Comparison of ENCODE assay signal across 8 mouse cellular contexts in the genomic region with DNA sequence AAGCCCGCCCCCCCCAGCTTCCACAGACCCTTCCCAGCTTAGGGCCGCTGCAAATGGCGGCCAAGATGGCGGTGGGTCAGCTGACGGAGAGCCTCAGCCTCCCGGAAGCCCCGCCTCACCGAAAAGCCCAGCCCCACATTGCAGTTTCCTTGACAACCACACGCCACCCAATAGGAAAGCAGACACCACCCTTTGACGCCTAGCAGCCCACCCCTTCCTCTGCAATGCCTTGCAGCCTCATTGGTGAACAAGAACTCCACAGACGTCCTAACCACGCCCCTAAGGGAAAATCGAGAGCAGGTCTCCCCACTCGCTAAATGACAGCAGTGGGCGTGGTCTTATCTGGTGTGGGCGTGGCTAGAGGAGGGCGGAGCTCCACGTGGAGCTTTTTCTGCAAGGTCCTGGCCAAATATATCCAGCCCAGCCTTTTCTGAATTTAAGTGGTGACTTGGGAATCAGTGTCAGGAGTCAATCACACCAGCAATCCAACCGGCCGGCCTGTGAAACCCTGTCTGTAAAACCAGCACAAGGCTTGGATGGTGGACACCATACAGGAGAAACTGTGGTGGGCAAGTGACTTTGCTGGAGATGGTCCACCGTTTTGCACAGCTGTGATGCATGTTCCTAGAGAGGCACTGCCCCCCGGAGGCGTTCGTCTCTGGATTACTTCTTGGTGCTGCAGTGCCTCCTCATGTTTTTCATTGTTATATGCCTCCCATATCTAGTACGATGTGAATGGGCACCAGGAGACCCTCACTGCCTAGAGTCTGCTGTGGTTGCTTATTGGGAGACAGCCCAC. TPM values are rescaled to one million over a fixed set of nuclear protein-coding genes. Genes with fewer than 3 reads are reported as not detected.
DNase-seq lines count a peak whose midpoint lies in the region; ATAC-seq and TF ChIP-seq lines count a peak whose summit lies in the region.

Gene Ap3d1 (minus strand): TSS at position 85 of the 799 bp plus-strand sequence.

- no peaks in the 10 kb centered on the region for H3K9me3 ChIP-seq in embryonic facial prominence, embryonic 15.5 days (replicated peaks)
- H3K9me3 ChIP-seq in limb, embryonic 14.5 days (ENCODE audit: control insufficient read depth, low read length), result no peaks in the 10 kb centered on the region
- H3K9me3 ChIP-seq in midbrain, postnatal 0 days (ENCODE audit: low read length), result no peaks in the 10 kb centered on the region

- no peak for TF ChIP-seq CTCF in bone marrow, adult 2 months (IDR thresholded peaks at IDR 0.05; ENCODE audit: control insufficient read depth, insufficient read depth, low read length)
- peak; percentile 48 for TF ChIP-seq CTCF in midbrain, postnatal 0 days (IDR thresholded peaks at IDR 0.05)

- ATAC-seq in embryonic facial prominence, embryonic 15.5 days (ENCODE audit: insufficient number of reproducible peaks, low FRiP score, low TSS enrichment, low read depth), result peak; percentile 100
- peak; percentile 100 for ATAC-seq in limb, embryonic 14.5 days (ENCODE audit: low FRiP score, low read depth)
- peak; percentile 99 for ATAC-seq in midbrain, postnatal 0 days (ENCODE audit: low FRiP score)

- peak; percentile 100 for DNase-seq in 416B (ENCODE audit: low read depth)
- DNase-seq in heart, adult 8-10 months (ENCODE audit: low spot score), result peak; percentile 99
- peak; percentile 100 for DNase-seq in kidney, adult 9 months
- DNase-seq in limb, embryonic 14.5 days (ENCODE audit: low spot score), result peak; percentile 99
- peak; percentile 100 for DNase-seq in midbrain, postnatal 0 days (ENCODE audit: low spot score)
- DNase-seq in spleen, postnatal 14 days (ENCODE audit: low spot score in 2 of 2), result peak; percentile 94 to 97

- TF ChIP-seq POLR2A in bone marrow, adult 2 months (IDR thresholded peaks at IDR 0.05; ENCODE audit: borderline replicate concordance, control insufficient read depth, low read depth, low read length), result peak; percentile 53; the same call in 1 of the 2 replicates
- peak; percentile 70; the same call in 1 of the 2 replicates for TF ChIP-seq POLR2A in limb, embryonic 14.5 days (IDR thresholded peaks at IDR 0.05; ENCODE audit: borderline replicate concordance, extremely low read depth, insufficient read depth, insufficient read length)

- H3K9ac ChIP-seq in embryonic facial prominence, embryonic 15.5 days, result peak within 1 kb of the TSS; percentile 99
- peak within 1 kb of the TSS; percentile 96 for H3K9ac ChIP-seq in limb, embryonic 14.5 days (ENCODE audit: low read depth, low read length, severe bottlenecking)
- peak within 1 kb of the TSS; percentile 99 for H3K9ac ChIP-seq in midbrain, postnatal 0 days (replicated peaks; ENCODE audit: low read length, poor library complexity, severe bottlenecking)

- peak within 1 kb of the TSS; percentile 46 for H3K27ac ChIP-seq in bone marrow, adult 2 months (ENCODE audit: control insufficient read depth, insufficient read depth, low read depth, low read length, poor library complexity)
- H3K27ac ChIP-seq in embryonic facial prominence, embryonic 15.5 days (replicated peaks), result peak within 1 kb of the TSS; percentile 81
- H3K27ac ChIP-seq in limb, embryonic 14.5 days (replicated peaks; ENCODE audit: low read depth, low read length), result peak within 1 kb of the TSS; percentile 78
- H3K27ac ChIP-seq in midbrain, postnatal 0 days (ENCODE audit: low read depth, low read length), result peak within 1 kb of the TSS; percentile 90

- H3K4me3 ChIP-seq in bone marrow, adult 2 months (replicated peaks; ENCODE audit: control insufficient read depth, low read depth, low read length), result peak within 1 kb of the TSS; percentile 85
- H3K4me3 ChIP-seq in embryonic facial prominence, embryonic 15.5 days (replicated peaks), result peak within 1 kb of the TSS; percentile 96
- H3K4me3 ChIP-seq in limb, embryonic 14.5 days (replicated peaks; ENCODE audit: low read length), result peak within 1 kb of the TSS; percentile 100
- H3K4me3 ChIP-seq in midbrain, postnatal 0 days (ENCODE audit: low read depth, low read length), result peak within 1 kb of the TSS; percentile 100

- H3K4me1 ChIP-seq in bone marrow, adult 2 months (ENCODE audit: control insufficient read depth, insufficient read depth, low read length), result peaks cover 8% of the 10 kb centered on the region; the same call in 1 of the 2 replicates
- H3K4me1 ChIP-seq in embryonic facial prominence, embryonic 15.5 days, result peaks cover 32% of the 10 kb centered on the region
- peaks cover 18% of the 10 kb centered on the region for H3K4me1 ChIP-seq in limb, embryonic 14.5 days (ENCODE audit: control insufficient read depth, insufficient read depth, low read length)
- H3K4me1 ChIP-seq in midbrain, postnatal 0 days (ENCODE audit: insufficient read depth, low read length), result peaks cover 17% of the 10 kb centered on the region

- WGBS in bone marrow, adult 2 months, result 2% methylated on average over 25 of the region's 25 CpGs
- under 1% methylated on average over 25 of the region's 25 CpGs for WGBS in embryonic facial prominence, embryonic 15.5 days
- 2% methylated on average over 24 of the region's 25 CpGs for WGBS in limb, embryonic 14.5 days
- WGBS in midbrain, postnatal 0 days, result under 1% methylated on average over 25 of the region's 25 CpGs

- peaks cover 1% of the 10 kb centered on the region; the same call in 1 of the 2 replicates for H3K36me3 ChIP-seq in embryonic facial prominence, embryonic 15.5 days
- no peaks in the 10 kb centered on the region for H3K36me3 ChIP-seq in limb, embryonic 14.5 days (ENCODE audit: control insufficient read depth, insufficient read depth, low read length)
- no peaks in the 10 kb centered on the region for H3K36me3 ChIP-seq in midbrain, postnatal 0 days (ENCODE audit: insufficient read depth, low read length)

- H3K27me3 ChIP-seq in embryonic facial prominence, embryonic 15.5 days, result no peaks in the 10 kb centered on the region
- no peaks in the 10 kb centered on the region for H3K27me3 ChIP-seq in limb, embryonic 14.5 days (ENCODE audit: control insufficient read depth, insufficient read depth, low read length)
- H3K27me3 ChIP-seq in midbrain, postnatal 0 days (ENCODE audit: insufficient read depth, low read length), result no peaks in the 10 kb centered on the region

- H3K4me2 ChIP-seq in embryonic facial prominence, embryonic 15.5 days (replicated peaks), result peak within 1 kb of the TSS; percentile 67
- peak within 1 kb of the TSS; percentile 96 for H3K4me2 ChIP-seq in limb, embryonic 14.5 days (replicated peaks; ENCODE audit: low read depth, low read length, severe bottlenecking)
- H3K4me2 ChIP-seq in midbrain, postnatal 0 days (ENCODE audit: low read depth, low read length, poor library complexity, severe bottlenecking), result peak within 1 kb of the TSS; percentile 98

RNA-seq across cellular contexts. Expression of gene Ap3d1, which starts in this region (rescaled TPM):
- 35.9 and 68.0 TPM in 2 replicates for polyA plus RNA-seq in bone marrow, adult 2 months (2011; ENCODE audit: insufficient read depth, insufficient read length, low replicate concordance, missing spikeins)
- 75.2 and 76.1 TPM in 2 replicates for polyA plus RNA-seq in embryonic facial prominence, embryonic 15.5 days (2015; fragmentation: Nextera tagmentation; extraction: Ambion mirVana)
- 10 to 100 TPM; 41.2 to 44.5 (median 43.4) TPM for total RNA-seq in heart, adult 8-10 months (2022)
- 123 and 150 TPM in 2 replicates for polyA plus RNA-seq in limb, embryonic 14.5 days (2012; rRNA removed)
- polyA plus RNA-seq in limb, embryonic 14.5 days (2014; fragmentation: Nextera tagmentation; extraction: Ambion mirVana), result 75.1 and 82.9 TPM in 2 replicates
- 182 and 183 TPM in 2 replicates for total RNA-seq in midbrain, postnatal 0 days (2014; rRNA removed)
- 95.4 and 105 TPM in 2 replicates for polyA plus RNA-seq in midbrain, postnatal 0 days (2015; fragmentation: Nextera tagmentation; extraction: Ambion mirVana)

Comparison
In these comparisons a context has a peak if more than half of its experiments do, and no peak if none do; other contexts are left out.
1. Peak in every context shown above with its lines: DNase-seq, ATAC-seq, H3K4me3 ChIP-seq and H3K27ac ChIP-seq.